29 mouse cellular contexts compared by ENCODE assay signal in the genomic region with DNA sequence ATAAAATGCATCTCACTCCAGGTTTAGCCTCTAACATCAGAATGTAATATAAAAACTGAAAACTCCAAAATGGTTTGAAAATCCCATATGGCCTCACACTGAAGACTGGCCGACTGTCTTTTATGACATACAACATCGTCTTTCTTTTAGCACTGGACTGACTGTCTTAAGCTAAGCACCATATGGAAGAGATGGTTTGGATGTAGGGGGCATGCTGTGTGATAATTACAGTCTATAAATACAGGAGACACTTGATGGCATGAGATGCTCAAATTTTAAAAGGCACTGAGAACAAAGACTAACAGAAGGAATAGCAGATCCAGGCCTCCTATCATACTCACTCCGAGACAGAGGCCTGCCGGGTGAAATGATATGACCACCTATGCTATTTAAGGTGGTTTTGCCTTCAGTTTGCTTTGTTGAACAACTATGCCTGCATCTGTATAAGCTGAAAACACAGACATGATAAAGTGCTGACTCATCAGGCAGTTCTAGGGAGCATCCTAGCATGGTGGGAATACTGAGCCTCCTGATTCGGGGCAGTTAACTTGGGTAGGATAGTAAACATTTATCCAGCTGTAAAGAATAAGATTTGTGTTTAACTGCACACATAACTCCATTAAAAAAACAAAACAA. TPM values are rescaled to one million over a fixed set of nuclear protein-coding genes. Genes with fewer than 3 reads are reported as not detected.
DNase-seq lines count a peak whose midpoint lies in the region; ATAC-seq and TF ChIP-seq lines count a peak whose summit lies in the region.
"Had no signal": no experiment of that assay in that cellular context is flagged by ENCODE, and none has a peak within 500 bp of the region (broad histone marks: within the 10 kb centered on the region; RNA-seq: fewer than 3 reads in every experiment).

No protein-coding gene starts in this region.

- TF ChIP-seq CTCF in spleen, adult 2 months (IDR thresholded peaks at IDR 0.05; ENCODE audit: extremely low read depth, insufficient read depth, insufficient read length, insufficient replicate concordance): no peak

- H3K36me3 ChIP-seq in spleen, adult 2 months (ENCODE audit: control insufficient read depth, insufficient read depth, low read length): peaks cover 10% of the 10 kb centered on the region
- H3K36me3 ChIP-seq in ES-E14 (ENCODE audit: control insufficient read depth, insufficient read depth, low read length, poor library complexity, severe bottlenecking): peaks cover 4% of the 10 kb centered on the region; the same call in 1 of the 2 replicates
- no peaks in the 10 kb centered on the region for H3K36me3 ChIP-seq in hindbrain, embryonic 11.5 days (ENCODE audit: control insufficient read depth, insufficient read depth, low read length)
- H3K36me3 ChIP-seq: hindbrain, embryonic 13.5 days; lung, embryonic 15.5 days; midbrain, embryonic 12.5 days; neural tube, embryonic 12.5 days had no signal

- ATAC-seq in hindbrain, embryonic 11.5 days (ENCODE audit: low FRiP score): no peak
- ATAC-seq: forebrain, embryonic 14.5 days; intestine, postnatal 0 days had no signal

- H3K27ac ChIP-seq in spleen, adult 2 months (ENCODE audit: insufficient read depth, low read length): peak overlapping the region; percentile 78
- peak overlapping the region; percentile 34; the same call in 1 of the 2 replicates for H3K27ac ChIP-seq in ES-E14 (ENCODE audit: insufficient read depth, low read depth, low read length, poor library complexity, severe bottlenecking)
- H3K27ac ChIP-seq in hindbrain, embryonic 11.5 days (ENCODE audit: low read depth, low read length): no peak overlapping the region
- H3K27ac ChIP-seq: gastrocnemius, adult 2 months; hindbrain, embryonic 13.5 days; liver, embryonic 15.5 days; lung, embryonic 15.5 days; midbrain, embryonic 12.5 days; neural tube, embryonic 12.5 days had no signal

- WGBS in spleen, adult 2 months: 90% methylated on average over 5 of the region's 5 CpGs
- WGBS in hindbrain, embryonic 11.5 days: 94% methylated on average over 5 of the region's 5 CpGs

- peak; percentile 11 for DNase-seq in cerebellum, adult 8-10 months
- no peak for DNase-seq in cerebellum, adult 18-20 months
- DNase-seq in spleen, adult 2 months (ENCODE audit: low read depth in 1 of 2, low spot score in 2 of 2): no peak
- DNase-seq in spleen, adult 12 weeks (ENCODE audit: low spot score): no peak
- no peak for DNase-seq in ES-E14 (ENCODE audit: low read depth, low spot score)
- DNase-seq in hindbrain, embryonic 11.5 days (ENCODE audit: low spot score): no peak
- DNase-seq in frontal cortex, postnatal 25 days (ENCODE audit: low spot score in 2 of 2): no peak
- DNase-seq: adrenal gland, adult 2 months; adrenal gland, postnatal 36 days; cerebellum, adult 9-10 months; cerebellum, postnatal 36 days; gastrocnemius, adult 2 months; gastrocnemius, postnatal 36 days; heart, adult 18-20 months; heart, postnatal 36 days; kidney, adult 9 months; liver; lung, postnatal 4 days had no signal

- no peak overlapping the region for H3K9ac ChIP-seq in ES-E14 (ENCODE audit: insufficient read depth, low read depth, low read length, poor library complexity, severe bottlenecking)
- no peak overlapping the region for H3K9ac ChIP-seq in hindbrain, embryonic 11.5 days (ENCODE audit: low read depth, low read length)
- H3K9ac ChIP-seq: hindbrain, embryonic 13.5 days; liver, embryonic 15.5 days; lung, embryonic 15.5 days; midbrain, embryonic 12.5 days; neural tube, embryonic 12.5 days had no signal

- in situ Hi-C loops in ES-E14 (cut with MboI; ENCODE audit: low sequenced_read_pairs in 2 of 2, unreplicated experiment in 2 of 2): no loop called here

- no peak overlapping the region for H3K4me2 ChIP-seq in hindbrain, embryonic 11.5 days (replicated peaks; ENCODE audit: low read depth, low read length)
- H3K4me2 ChIP-seq: heart, embryonic 11.5 days; hindbrain, embryonic 13.5 days; liver, embryonic 15.5 days; lung, embryonic 15.5 days; midbrain, embryonic 12.5 days; neural tube, embryonic 12.5 days had no signal

- no peaks in the 10 kb centered on the region for H3K27me3 ChIP-seq in spleen, adult 2 months (ENCODE audit: control insufficient read depth, insufficient read depth, low read length)
- no peaks in the 10 kb centered on the region for H3K27me3 ChIP-seq in hindbrain, embryonic 11.5 days (ENCODE audit: control insufficient read depth, insufficient read depth, low read length)
- H3K27me3 ChIP-seq: hindbrain, embryonic 13.5 days; liver, embryonic 15.5 days; lung, embryonic 15.5 days; megakaryocyte, embryonic 14.5 days; midbrain, embryonic 12.5 days; neural tube, embryonic 12.5 days had no signal

- no peak for TF ChIP-seq POLR2A in spleen, adult 2 months (IDR thresholded peaks at IDR 0.05; ENCODE audit: low read depth, low read length)

- H3K9me3 ChIP-seq in ES-E14 (ENCODE audit: control insufficient read depth, insufficient read depth, low read depth, low read length): no peaks in the 10 kb centered on the region
- H3K9me3 ChIP-seq in hindbrain, embryonic 11.5 days (ENCODE audit: control insufficient read depth, low read length): no peaks in the 10 kb centered on the region
- H3K9me3 ChIP-seq: G1E; hindbrain, embryonic 13.5 days; liver, embryonic 15.5 days; lung, embryonic 15.5 days; megakaryocyte, embryonic 14.5 days; midbrain, embryonic 12.5 days; neural tube, embryonic 12.5 days had no signal

- no peak overlapping the region for H3K4me3 ChIP-seq in spleen, adult 2 months (ENCODE audit: extremely low read depth, insufficient read depth, insufficient read length)
- no peak overlapping the region for H3K4me3 ChIP-seq in ES-E14 (ENCODE audit: insufficient read depth in 1 of 2, low read depth in 1 of 2, low read length in 2 of 2, poor library complexity in 1 of 2, severe bottlenecking in 1 of 2)
- no peak overlapping the region for H3K4me3 ChIP-seq in hindbrain, embryonic 11.5 days (ENCODE audit: low read depth, low read length)
- H3K4me3 ChIP-seq: gastrocnemius, adult 2 months; hindbrain, embryonic 13.5 days; liver, embryonic 15.5 days; lung, embryonic 15.5 days; megakaryocyte, embryonic 14.5 days; midbrain, embryonic 12.5 days; myocyte; neural tube, embryonic 12.5 days had no signal

- peaks cover 35% of the 10 kb centered on the region for H3K4me1 ChIP-seq in spleen, adult 2 months (ENCODE audit: control insufficient read depth, insufficient read depth, insufficient read length)
- H3K4me1 ChIP-seq in ES-E14 (ENCODE audit: control insufficient read depth in 2 of 2, insufficient read depth in 2 of 2, low read length in 2 of 2, poor library complexity in 1 of 2): peaks cover 22 to 26% of the 10 kb centered on the region in 2 experiments
- peaks cover 4% of the 10 kb centered on the region; the same call in 1 of the 2 replicates for H3K4me1 ChIP-seq in hindbrain, embryonic 11.5 days (replicated peaks; ENCODE audit: control insufficient read depth, insufficient read depth, low read length)

TF ChIP-seq in ES-E14, 5 proteins besides CTCF, POLR2A, EP300 and RAD21:
- TF ChIP-seq CHD2 (IDR thresholded peaks at IDR 0.05; ENCODE audit: low read depth, low read length): no peak
- no peak for TF ChIP-seq HCFC1 (IDR thresholded peaks at IDR 0.05; ENCODE audit: borderline replicate concordance, insufficient read depth, low read length)
- TF ChIP-seq MAFK (IDR thresholded peaks at IDR 0.05; ENCODE audit: insufficient read depth, low read depth, low read length): peak; percentile 92
TF ChIP-seq in ES-E14: peak in this region for 1.

RNA-seq across cellular contexts. Expression of a gene that starts 38.9 kb away (rescaled TPM):
- 68.3 and 127 TPM in 2 replicates for polyA plus RNA-seq in spleen, adult 2 months (2012; rRNA removed)
- 44.3 and 57.3 TPM in 2 replicates for total RNA-seq in ES-E14 (2012; rRNA removed)
- polyA plus RNA-seq in hindbrain, embryonic 11.5 days (2014; fragmentation: Nextera tagmentation; extraction: Ambion mirVana): 112 and 119 TPM in 2 replicates
